8 mouse cellular contexts compared by ENCODE assay signal in the genomic region with DNA sequence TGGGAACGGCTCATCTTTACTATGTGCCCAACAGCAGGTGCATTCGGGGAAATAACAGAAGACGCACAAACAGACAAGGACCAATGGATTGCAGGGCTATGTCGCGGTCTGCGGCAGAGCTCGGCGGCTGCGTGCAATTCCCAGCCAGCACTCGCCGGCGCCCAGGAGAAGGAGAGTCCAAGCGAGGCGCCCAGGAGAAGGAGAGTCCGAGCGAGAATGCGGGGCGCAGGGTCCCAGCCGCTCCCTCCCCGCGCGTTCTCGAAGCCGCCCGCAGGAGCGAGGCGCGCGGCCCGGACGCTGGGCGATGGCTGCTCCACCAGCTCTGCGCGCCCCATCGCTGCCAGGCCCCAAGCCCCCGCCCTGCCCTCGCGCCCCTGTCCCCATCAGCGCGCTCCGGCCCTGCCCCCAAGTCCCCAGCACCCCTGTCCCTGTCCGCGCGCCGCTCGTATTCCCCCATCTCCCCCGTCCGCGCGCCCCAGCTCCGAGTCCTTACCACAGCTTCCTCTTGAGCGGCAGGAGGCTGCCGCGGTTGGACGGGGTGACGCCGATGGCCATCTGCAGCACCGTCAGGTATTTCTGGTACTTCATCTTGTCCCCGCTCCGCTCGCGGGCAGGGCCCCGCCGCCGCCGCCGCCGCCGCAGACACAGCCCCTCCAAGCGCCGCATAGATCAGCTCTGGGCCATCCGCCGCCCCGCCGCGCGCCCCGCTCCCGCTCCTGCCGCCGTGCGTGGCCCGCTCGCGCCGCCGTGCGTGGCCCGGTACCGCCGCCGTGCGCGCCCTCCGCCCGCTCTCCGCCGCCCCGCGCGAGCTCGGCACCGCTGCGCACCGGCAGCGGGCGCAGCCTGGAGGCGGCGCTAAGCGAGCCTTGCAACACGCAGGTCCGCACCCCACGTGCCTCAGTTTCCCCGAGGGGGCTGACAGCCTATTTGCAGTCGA. TPM values are rescaled to one million over a fixed set of nuclear protein-coding genes. Genes with fewer than 3 reads are reported as not detected.
DNase-seq lines count a peak whose midpoint lies in the region; ATAC-seq and TF ChIP-seq lines count a peak whose summit lies in the region.

A gene (minus strand): TSS at position 711 of the 937 bp plus-strand sequence.

- H3K4me1 ChIP-seq in kidney, postnatal 0 days (replicated peaks; ENCODE audit: insufficient read depth, low read length), result 0 out of 2 replicates have a peak, but pooled peaks cover 3% of the 10 kb centered on the region
- no peaks in the 10 kb centered on the region; the same call in 1 of the 2 replicates for H3K4me1 ChIP-seq in hindbrain, embryonic 12.5 days
- no peaks in the 10 kb centered on the region for H3K4me1 ChIP-seq in limb, embryonic 11.5 days (ENCODE audit: control insufficient read depth, insufficient read depth, low read length)
- peaks cover 5% of the 10 kb centered on the region; the same call in 1 of the 2 replicates for H3K4me1 ChIP-seq in neural tube, embryonic 12.5 days

- no peak within 1 kb of the TSS for H3K27ac ChIP-seq in kidney, postnatal 0 days
- peak within 1 kb of the TSS; percentile 79 for H3K27ac ChIP-seq in hindbrain, embryonic 12.5 days
- H3K27ac ChIP-seq in limb, embryonic 11.5 days (replicated peaks; ENCODE audit: low read depth, low read length), result no peak within 1 kb of the TSS
- peak within 1 kb of the TSS; percentile 42; the same call in 1 of the 2 replicates for H3K27ac ChIP-seq in neural tube, embryonic 12.5 days

- no peak for DNase-seq in kidney, postnatal 0 days (ENCODE audit: low spot score)
- DNase-seq in kidney, postnatal 25 days, result no peak
- DNase-seq in cerebellum, postnatal 10 days, result peak; percentile 77 to 78
- DNase-seq in frontal cortex, postnatal 36 days (ENCODE audit: low spot score in 2 of 2), result peak; percentile 61 to 70
- peak; percentile 60 for DNase-seq in limb, embryonic 11.5 days (ENCODE audit: low spot score)
- DNase-seq in B cell, adult 2 months, result no peak

- 2% methylated on average over 87 of the region's 115 CpGs for WGBS in kidney, postnatal 0 days
- WGBS in hindbrain, embryonic 12.5 days, result under 1% methylated on average over 94 of the region's 115 CpGs
- WGBS in limb, embryonic 11.5 days, result under 1% methylated on average over 99 of the region's 115 CpGs
- under 1% methylated on average over 114 of the region's 115 CpGs for WGBS in neural tube, embryonic 12.5 days

- H3K4me3 ChIP-seq in kidney, postnatal 0 days (replicated peaks; ENCODE audit: low read depth, low read length), result peak within 1 kb of the TSS; percentile 55
- peak within 1 kb of the TSS; percentile 66 for H3K4me3 ChIP-seq in hindbrain, embryonic 12.5 days
- H3K4me3 ChIP-seq in limb, embryonic 11.5 days (ENCODE audit: low read depth, low read length), result peak within 1 kb of the TSS; percentile 60
- H3K4me3 ChIP-seq in neural tube, embryonic 12.5 days, result peak within 1 kb of the TSS; percentile 61

- no peak for TF ChIP-seq CTCF in kidney, postnatal 0 days (IDR thresholded peaks at IDR 0.05; ENCODE audit: low read depth)

- H3K36me3 ChIP-seq in kidney, postnatal 0 days (ENCODE audit: insufficient read depth, low read length), result no peaks in the 10 kb centered on the region
- no peaks in the 10 kb centered on the region for H3K36me3 ChIP-seq in hindbrain, embryonic 12.5 days
- no peaks in the 10 kb centered on the region for H3K36me3 ChIP-seq in limb, embryonic 11.5 days (ENCODE audit: control insufficient read depth, insufficient read depth, low read length)
- no peaks in the 10 kb centered on the region for H3K36me3 ChIP-seq in neural tube, embryonic 12.5 days

- peak; percentile 66 for ATAC-seq in kidney, postnatal 0 days (replicated peaks; ENCODE audit: low FRiP score, low read depth)
- ATAC-seq in hindbrain, embryonic 12.5 days (ENCODE audit: low FRiP score), result peak; percentile 84
- ATAC-seq in limb, embryonic 11.5 days (ENCODE audit: insufficient number of reproducible peaks, low FRiP score, low TSS enrichment, low read depth), result peak; percentile 65
- peak; percentile 79 for ATAC-seq in neural tube, embryonic 12.5 days (ENCODE audit: low FRiP score, low read depth)

- peak within 1 kb of the TSS; percentile 24; the same call in 1 of the 2 replicates for H3K9ac ChIP-seq in kidney, postnatal 0 days (ENCODE audit: low read depth, low read length)
- H3K9ac ChIP-seq in hindbrain, embryonic 12.5 days, result peak within 1 kb of the TSS; percentile 78
- peak within 1 kb of the TSS; percentile 40 for H3K9ac ChIP-seq in limb, embryonic 11.5 days (ENCODE audit: low read length)
- peak within 1 kb of the TSS; percentile 61 for H3K9ac ChIP-seq in neural tube, embryonic 12.5 days

- peak within 1 kb of the TSS; percentile 84 for H3K4me2 ChIP-seq in kidney, postnatal 0 days (ENCODE audit: low read length)
- H3K4me2 ChIP-seq in hindbrain, embryonic 12.5 days (replicated peaks), result peak within 1 kb of the TSS; percentile 89
- peak within 1 kb of the TSS; percentile 96 for H3K4me2 ChIP-seq in limb, embryonic 11.5 days (ENCODE audit: low read depth, severe bottlenecking)
- peak within 1 kb of the TSS; percentile 93 for H3K4me2 ChIP-seq in neural tube, embryonic 12.5 days (replicated peaks)

- no peaks in the 10 kb centered on the region for H3K9me3 ChIP-seq in kidney, postnatal 0 days (replicated peaks; ENCODE audit: low read length)
- H3K9me3 ChIP-seq in hindbrain, embryonic 12.5 days (replicated peaks), result no peaks in the 10 kb centered on the region
- H3K9me3 ChIP-seq in limb, embryonic 11.5 days (ENCODE audit: control insufficient read depth, low read length), result no peaks in the 10 kb centered on the region
- no peaks in the 10 kb centered on the region for H3K9me3 ChIP-seq in neural tube, embryonic 12.5 days

- H3K27me3 ChIP-seq in kidney, postnatal 0 days (ENCODE audit: insufficient read depth, low read length), result peaks cover 10% of the 10 kb centered on the region; the same call in 1 of the 2 replicates
- H3K27me3 ChIP-seq in hindbrain, embryonic 12.5 days, result peaks cover 82% of the 10 kb centered on the region
- peaks cover 28% of the 10 kb centered on the region for H3K27me3 ChIP-seq in limb, embryonic 11.5 days (ENCODE audit: control insufficient read depth, insufficient read depth, low read length)
- peaks cover 48% of the 10 kb centered on the region for H3K27me3 ChIP-seq in neural tube, embryonic 12.5 days (replicated peaks)

RNA-seq across cellular contexts. Expression of the gene that starts here (rescaled TPM):
- polyA plus RNA-seq in kidney, postnatal 0 days (2015; fragmentation: Nextera tagmentation; extraction: Ambion mirVana), result 25.8 and 28.3 TPM in 2 replicates
- 36.3 and 36.7 TPM in 2 replicates for polyA plus RNA-seq in hindbrain, embryonic 12.5 days (2016; fragmentation: Nextera tagmentation; extraction: Ambion mirVana)
- 19.1 and 23.9 TPM in 2 replicates for polyA plus RNA-seq in limb, embryonic 11.5 days (2014; fragmentation: Nextera tagmentation; extraction: Ambion mirVana)
- polyA plus RNA-seq in neural tube, embryonic 12.5 days (2016; fragmentation: Nextera tagmentation; extraction: Ambion mirVana), result 25.6 and 27.4 TPM in 2 replicates

Comparison
In these comparisons a context has a peak if more than half of its experiments do, and no peak if none do; other contexts are left out.
1. DNase-seq: peak in cerebellum, postnatal 10 days (2 of 2), frontal cortex, postnatal 36 days (2 of 2) and limb, embryonic 11.5 days (single experiment); none in kidney, postnatal 0 days (single experiment), kidney, postnatal 25 days (0 of 2) and B cell, adult 2 months (0 of 2).
2. H3K27ac ChIP-seq: peak in hindbrain, embryonic 12.5 days (single experiment) and neural tube, embryonic 12.5 days (single experiment); none in kidney, postnatal 0 days (single experiment) and limb, embryonic 11.5 days (single experiment).
3. H3K9ac ChIP-seq: peak in every context shown above with its lines; median percentile 78 in hindbrain, embryonic 12.5 days; 61 in neural tube, embryonic 12.5 days; 40 in limb, embryonic 11.5 days; 24 in kidney, postnatal 0 days.
4. Peak in every context shown above with its lines, with median percentiles within 50 percentile points of each other: ATAC-seq, H3K4me2 ChIP-seq and H3K4me3 ChIP-seq.